Mouse (Mus musculus): ENCODE results near the gene Hoxc4. TPM values are rescaled to one million over a fixed set of nuclear protein-coding genes. Genes with fewer than 3 reads are reported as not detected.

Gene Hoxc4
- polyA plus RNA-seq (2014; fragmentation: Nextera tagmentation; extraction: Ambion mirVana), result 19.0 and 24.0 TPM in 2 replicates

- H3K27me3 ChIP-seq (ENCODE audit: control insufficient read depth, insufficient read depth, low read length), result no peaks in the 10 kb centered on the region
- 18% methylated on average over 9 of the region's 9 CpGs for WGBS
- 0 out of 2 replicates have a peak within 1 kb of the TSS, but pooled peaks have one; percentile 13 for H3K9ac ChIP-seq (replicated peaks; ENCODE audit: low read depth, low read length)
- H3K36me3 ChIP-seq (ENCODE audit: control insufficient read depth, insufficient read depth, low read length), result no peaks in the 10 kb centered on the region; the same call in 1 of the 2 replicates
- H3K4me3 ChIP-seq (ENCODE audit: low read depth, low read length), result no peak within 1 kb of the TSS
- ATAC-seq (ENCODE audit: low read depth), result no peak
- H3K4me2 ChIP-seq (ENCODE audit: low read depth, low read length), result peak within 1 kb of the TSS; percentile 26; the same call in 1 of the 2 replicates
- H3K9me3 ChIP-seq (ENCODE audit: control insufficient read depth, low read length), result no peaks in the 10 kb centered on the region
- H3K4me1 ChIP-seq (ENCODE audit: control insufficient read depth, insufficient read depth, low read length), result peaks cover 79% of the 10 kb centered on the region
- H3K27ac ChIP-seq (ENCODE audit: low read depth, low read length), result peak within 1 kb of the TSS; percentile 45; the same call in 1 of the 2 replicates
These were observed at the start of gene Hoxc4 for GRCm38 (mm10) chr15:103018636-103019035. TSS of gene Hoxc4 (plus strand) at chr15:103018934.

- peak overlapping the region; percentile 48; the same call in 1 of the 2 replicates for H3K27ac ChIP-seq (ENCODE audit: low read depth, low read length)
- peak overlapping the region; percentile 94 for H3K4me2 ChIP-seq (ENCODE audit: low read depth, low read length)
- H3K9me3 ChIP-seq (ENCODE audit: control insufficient read depth, low read length), result no peaks in the 10 kb centered on the region
- peaks cover 9% of the 10 kb centered on the region; the same call in 1 of the 2 replicates for H3K4me1 ChIP-seq (ENCODE audit: control insufficient read depth, insufficient read depth, low read length)
- H3K36me3 ChIP-seq (ENCODE audit: control insufficient read depth, insufficient read depth, low read length), result no peaks in the 10 kb centered on the region
- H3K4me3 ChIP-seq (ENCODE audit: low read depth, low read length), result peak overlapping the region; percentile 87
- H3K9ac ChIP-seq (replicated peaks; ENCODE audit: low read depth, low read length), result peak overlapping the region; percentile 82
- 22% methylated on average over 1 of the region's 1 CpGs for WGBS
- H3K27me3 ChIP-seq (ENCODE audit: control insufficient read depth, insufficient read depth, low read length), result peaks cover 9% of the 10 kb centered on the region
- ATAC-seq (ENCODE audit: low read depth), result no peak
These were observed 49.4 kb upstream of the Hoxc4 start for GRCm38 (mm10) chr15:102969296-102969695.

GRCm38 (mm10) chr15:102970740-102971139 is 48.0 kb upstream of the Hoxc4 start:
- Histone ChIP-seq H3K9me3 (ENCODE audit: control insufficient read depth, low read length) (no peaks in the 10 kb centered on the region), H3K4me1 (ENCODE audit: control insufficient read depth, insufficient read depth, low read length) (peaks cover 9% of the 10 kb centered on the region; the same call in 1 of the 2 replicates), H3K36me3 (ENCODE audit: control insufficient read depth, insufficient read depth, low read length) (no peaks in the 10 kb centered on the region), H3K27me3 (ENCODE audit: control insufficient read depth, insufficient read depth, low read length) (peaks cover 7% of the 10 kb centered on the region; the same call in 1 of the 2 replicates), H3K27ac (ENCODE audit: low read depth, low read length) (peak overlapping the region; percentile 99), H3K4me3 (ENCODE audit: low read depth, low read length) (peak overlapping the region; percentile 87), H3K4me2 (ENCODE audit: low read depth, low read length) (peak overlapping the region; percentile 94), H3K9ac (replicated peaks; ENCODE audit: low read depth, low read length) (peak overlapping the region; percentile 100)
- no peak for ATAC-seq (ENCODE audit: low read depth)
- WGBS, result under 1% methylated on average over 12 of the region's 12 CpGs

GRCm38 (mm10) chr15:102972254-102972653 is 46.5 kb upstream of the Hoxc4 start:
- H3K27me3 ChIP-seq (ENCODE audit: control insufficient read depth, insufficient read depth, low read length), result no peaks in the 10 kb centered on the region; the same call in 1 of the 2 replicates
- H3K27ac ChIP-seq (ENCODE audit: low read depth, low read length), result peak overlapping the region; percentile 99
- peak overlapping the region; percentile 100 for H3K9ac ChIP-seq (replicated peaks; ENCODE audit: low read depth, low read length)
- no peaks in the 10 kb centered on the region for H3K36me3 ChIP-seq (ENCODE audit: control insufficient read depth, insufficient read depth, low read length)
- WGBS, result 2% methylated on average over 21 of the region's 21 CpGs
- peaks cover 9% of the 10 kb centered on the region; the same call in 1 of the 2 replicates for H3K4me1 ChIP-seq (ENCODE audit: control insufficient read depth, insufficient read depth, low read length)
- ATAC-seq (ENCODE audit: low read depth), result no peak
- peak overlapping the region; percentile 87 for H3K4me3 ChIP-seq (ENCODE audit: low read depth, low read length)
- peak overlapping the region; percentile 94 for H3K4me2 ChIP-seq (ENCODE audit: low read depth, low read length)
- no peaks in the 10 kb centered on the region for H3K9me3 ChIP-seq (ENCODE audit: control insufficient read depth, low read length)

- Histone ChIP-seq H3K9me3 (ENCODE audit: control insufficient read depth, low read length) (no peaks in the 10 kb centered on the region), H3K9ac (replicated peaks; ENCODE audit: low read depth, low read length) (peak overlapping the region; percentile 100), H3K4me2 (ENCODE audit: low read depth, low read length) (peak overlapping the region; percentile 94), H3K27me3 (ENCODE audit: control insufficient read depth, insufficient read depth, low read length) (no peaks in the 10 kb centered on the region; the same call in 1 of the 2 replicates), H3K27ac (ENCODE audit: low read depth, low read length) (peak overlapping the region; percentile 99), H3K36me3 (ENCODE audit: control insufficient read depth, insufficient read depth, low read length) (no peaks in the 10 kb centered on the region), H3K4me1 (ENCODE audit: control insufficient read depth, insufficient read depth, low read length) (peaks cover 9% of the 10 kb centered on the region; the same call in 1 of the 2 replicates), H3K4me3 (ENCODE audit: low read depth, low read length) (peak overlapping the region; percentile 87)
- no peak for ATAC-seq (ENCODE audit: low read depth)
- 0% methylated on average over 6 of the region's 6 CpGs for WGBS
These were observed 46.0 kb upstream of the Hoxc4 start for GRCm38 (mm10) chr15:102972753-102973152.

GRCm38 (mm10) chr15:102975034-102975433 is 43.7 kb upstream of the Hoxc4 start:
- 3% methylated on average over 7 of the region's 7 CpGs for WGBS
- peak overlapping the region; percentile 87 for H3K4me3 ChIP-seq (ENCODE audit: low read depth, low read length)

GRCm38 (mm10) chr15:102975688-102976111 is 43.0 kb upstream of the Hoxc4 start:
- no peaks in the 10 kb centered on the region for H3K27me3 ChIP-seq (ENCODE audit: control insufficient read depth, insufficient read depth, low read length)
- peak overlapping the region; percentile 87 for H3K4me3 ChIP-seq (ENCODE audit: low read depth, low read length)
- H3K9ac ChIP-seq (replicated peaks; ENCODE audit: low read depth, low read length), result peak overlapping the region; percentile 100
- WGBS, result 1% methylated on average over 21 of the region's 21 CpGs
- peak overlapping the region; percentile 99 for H3K27ac ChIP-seq (ENCODE audit: low read depth, low read length)
- H3K36me3 ChIP-seq (ENCODE audit: control insufficient read depth, insufficient read depth, low read length), result no peaks in the 10 kb centered on the region
- H3K4me1 ChIP-seq (ENCODE audit: control insufficient read depth, insufficient read depth, low read length), result peaks cover 8% of the 10 kb centered on the region
- H3K9me3 ChIP-seq (ENCODE audit: control insufficient read depth, low read length), result no peaks in the 10 kb centered on the region
- peak overlapping the region; percentile 94 for H3K4me2 ChIP-seq (ENCODE audit: low read depth, low read length)
- no peak for ATAC-seq (ENCODE audit: low read depth)

More at GRCm38 (mm10) chr15:102975034-102975433, 43.7 kb upstream of the Hoxc4 start:
- Histone ChIP-seq H3K36me3 (ENCODE audit: control insufficient read depth, insufficient read depth, low read length) (no peaks in the 10 kb centered on the region), H3K4me2 (ENCODE audit: low read depth, low read length) (peak overlapping the region; percentile 94), H3K9me3 (ENCODE audit: control insufficient read depth, low read length) (no peaks in the 10 kb centered on the region), H3K9ac (replicated peaks; ENCODE audit: low read depth, low read length) (peak overlapping the region; percentile 100), H3K4me1 (ENCODE audit: control insufficient read depth, insufficient read depth, low read length) (peaks cover 11% of the 10 kb centered on the region), H3K27me3 (ENCODE audit: control insufficient read depth, insufficient read depth, low read length) (no peaks in the 10 kb centered on the region; the same call in 1 of the 2 replicates), H3K27ac (ENCODE audit: low read depth, low read length) (peak overlapping the region; percentile 99)
- ATAC-seq (ENCODE audit: low read depth), result no peak

- no peak for ATAC-seq (ENCODE audit: low read depth)
- no peaks in the 10 kb centered on the region for H3K27me3 ChIP-seq (ENCODE audit: control insufficient read depth, insufficient read depth, low read length)
- no peaks in the 10 kb centered on the region for H3K36me3 ChIP-seq (ENCODE audit: control insufficient read depth, insufficient read depth, low read length)
- H3K9ac ChIP-seq (replicated peaks; ENCODE audit: low read depth, low read length), result peak within 1 kb of the TSS; percentile 100
- peak within 1 kb of the TSS; percentile 99 for H3K27ac ChIP-seq (ENCODE audit: low read depth, low read length)
- 1% methylated on average over 19 of the region's 20 CpGs for WGBS
- peaks cover 8% of the 10 kb centered on the region for H3K4me1 ChIP-seq (ENCODE audit: control insufficient read depth, insufficient read depth, low read length)
- peak within 1 kb of the TSS; percentile 87 for H3K4me3 ChIP-seq (ENCODE audit: low read depth, low read length)
- no peaks in the 10 kb centered on the region for H3K9me3 ChIP-seq (ENCODE audit: control insufficient read depth, low read length)
- H3K4me2 ChIP-seq (ENCODE audit: low read depth, low read length), result peak within 1 kb of the TSS; percentile 94
These were observed 42.6 kb upstream of the Hoxc4 start, which contains the start of gene Hoxc9 for GRCm38 (mm10) chr15:102976171-102976570. TSS of gene Hoxc9 (plus strand) at chr15:102976439.

All from neural tube, embryonic 14.5 days (tissue).